Mouse (Mus musculus) R1 (cell line): ENCODE measurements at regions not wholly inside any gene's neighbourhood (a gene's known extent, or its start where the extent isn't known, plus 50 kb on each side); places are given as distances from the start of the nearest gene placed in this dataset.
"Not testable (repeated sequence)": the region's sequence is repeated elsewhere in the genome, so short reads cannot be mapped to it uniquely, and the experiment has no call there.

ENCODE experiments used
- DNase-seq: peaks from one replicate; pipeline ENCODE4 v3.0.0-alpha.2; 2018; ENCODE audit warnings: low read depth, low spot score

DNA sequence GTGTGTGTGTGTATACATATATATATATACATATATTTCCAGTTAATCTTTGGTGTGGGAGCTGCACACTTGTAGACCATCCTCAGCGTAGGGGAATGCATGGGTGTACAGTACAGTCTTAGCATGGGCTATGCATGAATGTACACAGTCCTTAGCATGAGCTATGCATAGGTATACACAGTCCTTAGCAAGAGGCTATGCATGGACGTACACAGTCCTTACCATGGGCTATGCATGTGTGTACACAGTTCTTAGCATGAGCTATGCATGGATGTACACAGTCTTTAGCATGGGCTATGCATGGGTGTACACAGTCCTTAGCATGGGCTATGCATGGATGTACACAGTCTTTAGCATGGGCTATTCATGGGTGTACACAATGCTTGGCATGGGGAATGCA lies 70.5 kb downstream of the Rchy1 start:
- DNase-seq = no peak

DNA sequence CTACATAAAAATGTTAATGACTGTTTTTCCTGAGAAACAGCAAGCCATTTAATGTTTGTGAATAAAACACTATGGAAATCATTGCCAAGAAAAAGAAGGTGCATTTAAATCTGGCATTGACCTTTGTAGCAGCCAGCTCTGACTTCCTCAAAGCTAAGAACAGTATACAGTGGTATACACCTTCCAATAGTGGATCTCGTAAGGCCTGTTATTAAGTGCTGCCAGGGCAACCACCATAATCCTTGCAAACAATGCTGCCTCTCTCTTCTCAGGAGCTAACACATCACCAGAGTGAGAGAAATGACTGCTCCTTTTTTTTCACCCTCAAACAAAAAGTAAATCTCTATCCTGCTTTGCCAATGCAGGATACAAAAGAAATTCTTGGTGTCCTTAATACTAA lies 81.1 kb downstream of the Rchy1 start:
- no peak for DNase-seq

DNA sequence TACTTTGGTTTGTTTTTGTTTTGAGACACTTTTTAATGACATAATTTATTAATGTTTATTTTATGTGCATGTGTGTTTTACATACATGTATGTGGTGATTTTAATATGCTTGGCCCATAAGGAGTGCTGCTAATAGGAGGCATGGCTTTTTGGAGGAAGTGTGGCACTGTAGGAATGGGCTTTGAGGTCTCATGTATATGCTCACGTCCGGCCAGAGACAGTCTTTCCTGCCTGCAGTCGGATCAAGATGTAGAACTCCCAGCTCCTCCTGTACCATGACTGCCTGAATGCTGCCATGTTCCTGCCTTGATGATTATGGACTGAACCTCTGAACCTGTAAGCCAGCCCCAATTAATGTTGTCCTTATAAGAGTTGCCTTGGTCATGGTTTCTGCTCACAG lies 82.6 kb downstream of the Rchy1 start:
- DNase-seq = no peak

DNA sequence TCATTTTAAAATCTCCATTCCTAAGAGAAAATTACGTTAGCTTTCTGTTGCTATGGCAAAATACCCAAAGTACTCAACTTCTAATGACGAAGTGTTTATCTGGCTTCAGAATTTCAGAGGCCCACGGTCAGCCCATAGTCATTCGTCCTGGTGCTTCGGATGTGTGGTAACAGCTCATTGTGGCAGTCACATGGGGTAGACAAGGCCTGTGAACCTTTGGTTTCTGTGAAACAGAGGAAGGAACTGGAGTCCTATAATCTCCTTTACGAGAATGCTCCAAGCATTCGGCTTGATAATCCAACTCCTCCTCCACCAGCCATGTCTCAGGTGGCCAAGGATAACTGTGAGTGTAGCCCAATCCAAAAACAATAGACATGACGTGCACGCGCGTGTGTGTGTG lies 84.2 kb downstream of the Rchy1 start:
- DNase-seq = no peak

DNA sequence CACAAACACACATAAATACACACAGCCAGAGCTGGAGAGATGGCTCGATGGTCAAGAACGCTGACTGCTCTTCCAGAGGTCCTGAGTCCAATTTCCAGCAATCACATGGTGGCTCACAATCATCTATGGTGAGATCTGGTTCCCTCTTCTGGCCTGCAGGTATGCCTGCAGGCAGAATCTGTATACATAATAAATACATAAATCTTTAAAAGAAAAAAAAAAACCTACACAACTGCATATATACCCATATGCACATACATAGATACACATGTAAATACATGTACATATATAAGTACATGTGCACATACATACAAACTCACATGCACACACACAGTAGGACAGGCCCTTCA lies 86.2 kb downstream of the Rchy1 start:
- peak; percentile 21 for DNase-seq

DNA sequence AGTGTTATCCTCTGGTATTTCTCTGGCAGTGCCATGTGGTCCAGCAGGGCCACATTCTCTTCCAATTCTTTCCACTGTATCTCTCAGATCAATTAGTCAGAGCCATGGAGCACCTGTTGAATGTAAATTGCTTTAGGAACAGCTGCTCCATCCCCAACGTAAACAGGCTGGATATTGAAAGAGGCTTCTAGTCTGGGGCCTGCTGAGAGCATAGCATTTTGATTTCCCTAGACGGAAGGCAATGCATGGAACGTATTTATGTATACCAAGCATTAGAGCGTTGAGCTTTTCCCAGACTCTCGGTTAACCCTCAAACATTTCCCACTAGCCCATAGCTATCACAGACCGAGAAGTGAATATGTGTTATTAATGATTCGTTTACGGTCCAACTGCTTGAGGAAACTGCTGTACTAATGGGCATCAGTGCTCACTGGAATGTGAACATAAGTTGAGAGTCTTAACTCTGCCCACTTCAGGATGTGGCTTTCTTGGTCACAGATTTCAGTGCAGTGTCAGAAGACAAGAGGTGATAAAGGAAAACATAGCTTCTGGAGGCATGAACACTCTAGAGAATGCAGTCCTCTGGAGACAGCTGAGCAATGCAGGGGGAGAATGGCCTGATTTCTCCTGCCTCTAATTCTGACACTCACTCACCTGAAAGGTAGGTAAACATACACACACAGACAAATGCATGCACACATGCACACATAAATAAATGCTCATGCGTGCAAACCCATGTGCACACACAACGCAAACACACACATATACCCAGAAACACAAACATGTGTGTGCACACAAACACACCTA lies 86.8 kb downstream of the Rchy1 start:
- no peak for DNase-seq

DNA sequence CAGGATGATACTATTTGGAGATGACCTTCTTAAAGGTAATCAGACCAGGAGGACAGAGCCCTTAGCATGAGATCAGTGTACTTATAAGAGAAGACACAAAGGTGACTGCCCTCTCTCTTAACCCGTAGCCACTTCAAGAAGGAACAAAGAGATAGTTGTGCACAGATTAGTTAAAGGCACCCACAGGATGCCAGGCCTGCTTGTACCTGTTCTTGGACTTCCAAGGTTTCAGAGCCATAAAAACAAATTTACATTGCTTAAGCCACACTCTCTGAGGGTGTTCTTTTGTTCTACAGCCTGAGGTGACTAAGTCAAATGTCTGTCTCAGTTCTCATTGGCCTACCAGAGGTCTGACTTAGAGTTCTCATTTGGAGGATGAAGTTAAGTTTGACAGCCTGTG lies 90.1 kb downstream of the Rchy1 start:
- DNase-seq = no peak

DNA sequence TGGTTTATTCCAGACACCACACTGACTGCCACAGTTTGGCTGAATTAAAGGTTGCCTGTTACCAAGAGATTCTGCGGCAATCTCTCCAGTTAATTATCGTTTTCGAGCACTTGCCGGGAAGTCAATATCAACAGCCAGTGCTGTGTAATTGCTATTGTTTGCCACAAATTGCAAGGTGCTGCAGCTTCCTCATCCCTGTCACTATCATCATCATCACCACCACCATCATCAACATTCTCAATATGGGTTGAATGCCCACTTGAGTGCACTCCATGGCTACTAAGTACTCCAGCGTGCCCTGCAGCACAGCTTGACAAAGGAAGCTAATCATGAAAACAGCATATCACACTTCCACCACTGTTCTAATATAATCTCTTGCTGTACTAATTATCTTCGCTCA lies 93.1 kb downstream of the Rchy1 start:
- DNase-seq = no peak

DNA sequence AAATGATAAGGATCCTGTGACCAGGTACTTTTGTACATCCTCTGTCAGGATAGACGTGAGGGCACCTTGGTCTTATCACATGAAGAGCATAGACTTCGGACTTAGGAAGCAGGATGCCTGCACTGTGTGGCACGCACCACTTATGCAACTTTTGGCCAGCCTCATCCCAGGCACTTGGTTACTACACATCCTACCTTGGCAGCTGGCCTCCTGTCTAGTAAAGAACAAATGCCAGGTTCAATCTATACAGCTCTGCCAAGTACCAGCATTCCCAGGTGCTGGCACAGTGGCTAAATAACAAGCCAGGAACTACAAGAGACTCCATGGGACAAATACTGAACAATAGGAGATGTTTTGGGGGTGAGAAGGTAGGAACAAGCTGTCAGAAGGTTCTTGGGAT lies 96.7 kb downstream of the Rchy1 start:
- no peak for DNase-seq

DNA sequence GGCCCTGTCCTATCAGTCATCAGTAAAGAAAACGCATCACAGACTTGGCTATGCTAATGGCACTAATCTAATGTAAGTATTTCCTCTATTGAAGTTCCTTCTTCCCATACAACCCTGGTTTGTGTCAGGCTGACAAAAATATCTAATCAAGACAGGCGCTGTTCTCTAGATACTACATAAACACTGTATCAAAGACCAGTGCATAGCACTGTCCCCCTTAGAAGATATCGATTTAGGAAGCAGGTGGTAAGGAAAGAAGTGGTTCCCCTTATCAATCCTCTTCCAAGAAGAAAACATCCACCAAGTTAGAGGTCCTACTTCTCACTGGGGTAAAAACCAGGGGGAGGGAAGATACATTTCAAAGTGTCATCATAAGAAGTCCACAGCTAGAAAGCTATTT lies 97.5 kb downstream of the Rchy1 start:
- no peak for DNase-seq

DNA sequence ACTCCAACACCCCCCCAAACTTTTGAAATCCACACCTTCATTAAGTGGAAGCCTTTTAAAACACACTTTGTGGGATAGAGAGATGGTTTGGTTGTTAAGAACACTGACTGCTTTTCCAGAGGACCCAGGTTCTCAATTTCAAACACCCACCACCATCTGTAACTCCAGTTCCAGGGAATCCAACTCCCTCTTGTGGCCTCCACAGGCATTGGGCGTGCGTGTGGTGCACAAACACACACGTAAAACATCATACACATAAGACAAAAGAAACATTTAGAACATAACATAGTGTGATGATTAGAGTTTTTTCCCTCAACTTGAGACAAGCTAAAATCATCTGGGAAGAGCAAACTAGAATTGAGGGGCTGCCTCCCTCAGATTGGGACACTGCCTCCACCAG lies 100.0 kb downstream of the Rchy1 start:
- peak; percentile 43 for DNase-seq

DNA sequence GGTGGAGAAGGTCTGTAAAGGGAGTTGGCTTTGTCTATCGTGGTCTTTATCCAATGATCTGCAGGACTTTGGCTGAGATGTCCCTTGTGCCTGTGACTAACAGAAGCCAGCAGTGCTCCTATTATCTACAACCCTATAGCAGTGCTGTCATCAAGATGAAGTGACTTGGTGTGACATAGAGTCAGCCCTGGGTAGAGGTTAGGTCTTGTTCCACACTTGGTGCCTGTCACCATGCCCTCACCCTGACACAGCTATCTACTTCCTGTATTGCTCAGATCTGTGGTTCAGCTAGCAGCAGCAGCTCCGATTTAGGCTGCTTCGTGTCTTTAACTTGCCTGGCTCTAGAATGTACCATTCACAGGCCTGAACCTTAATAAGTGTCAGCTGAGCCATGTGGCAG lies 100.6 kb downstream of the Rchy1 start:
- no peak for DNase-seq

DNA sequence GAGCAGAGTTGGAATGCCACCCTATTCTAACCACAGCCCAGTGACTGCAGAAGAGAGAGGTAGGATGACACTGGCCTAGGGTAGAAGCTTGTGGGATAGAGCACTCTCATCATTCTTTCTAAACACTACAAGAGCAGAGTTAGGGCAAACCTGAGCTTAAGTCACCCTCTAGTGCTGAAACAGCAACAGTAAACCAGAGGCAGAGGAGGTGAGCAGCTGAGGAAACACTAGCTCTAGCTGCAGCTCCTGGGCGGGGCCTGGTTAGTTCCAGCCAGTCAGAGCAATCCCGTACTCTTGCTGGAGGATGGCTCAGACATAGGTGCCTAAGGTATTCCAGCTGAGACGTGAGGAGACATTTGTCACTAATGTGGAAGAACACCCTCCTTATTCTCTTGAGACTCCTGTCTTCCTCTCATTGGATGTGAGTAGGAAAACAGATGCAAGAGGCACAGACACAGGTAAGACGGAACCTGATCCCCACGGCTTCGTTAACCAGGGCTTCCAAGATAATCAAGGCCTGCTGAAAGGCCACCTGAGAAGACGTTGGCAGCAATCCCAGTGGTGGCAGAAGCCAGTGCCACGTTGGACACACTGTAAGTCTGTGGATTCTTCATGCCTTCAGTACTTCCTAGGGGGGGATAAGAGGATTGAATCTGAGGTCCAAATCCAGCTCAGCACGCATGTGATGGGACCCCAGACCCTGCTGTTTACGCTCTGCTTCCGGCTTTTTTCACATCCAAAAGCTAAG lies 101.3 kb downstream of the Rchy1 start:
- peak; percentile 51 for DNase-seq

DNA sequence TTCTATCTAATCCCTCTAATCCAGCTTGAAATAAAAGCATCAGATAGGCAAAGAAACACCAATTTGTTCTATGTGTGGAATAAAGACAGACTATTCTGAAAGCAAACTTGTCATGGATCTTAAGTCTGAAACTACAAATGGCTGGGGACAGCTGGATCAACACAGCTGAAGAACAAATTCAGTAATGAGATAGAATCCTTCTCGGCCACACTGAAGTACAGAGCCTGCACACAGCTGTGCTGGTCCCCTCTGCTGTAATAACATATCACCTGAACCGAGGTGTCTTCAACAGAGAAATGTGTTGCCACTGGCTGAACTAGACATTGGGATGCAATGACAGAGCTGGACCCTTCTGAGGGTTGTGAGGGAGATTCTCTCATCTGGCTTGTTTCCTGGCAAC lies 102.4 kb downstream of the Rchy1 start:
- DNase-seq = no peak

DNA sequence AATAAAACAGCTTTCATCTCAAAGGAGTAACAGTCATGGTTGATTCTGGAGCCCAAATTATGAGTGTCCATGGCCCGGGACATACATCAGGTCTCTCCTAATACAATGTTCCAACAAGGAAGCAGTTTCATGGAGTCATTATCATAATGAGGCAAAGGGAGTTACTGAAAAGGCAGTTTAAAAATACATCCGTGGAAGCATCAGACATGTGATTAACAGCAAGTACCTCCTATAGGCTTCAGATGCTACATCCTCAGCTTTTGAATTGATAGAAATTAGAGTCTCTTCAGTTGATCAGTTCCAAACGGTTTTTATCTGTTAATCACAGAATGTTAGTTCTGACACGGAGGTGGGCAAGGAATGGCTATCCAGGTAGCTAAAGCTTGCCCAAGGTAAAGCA lies 110.5 kb downstream of the Rchy1 start:
- no peak for DNase-seq

DNA sequence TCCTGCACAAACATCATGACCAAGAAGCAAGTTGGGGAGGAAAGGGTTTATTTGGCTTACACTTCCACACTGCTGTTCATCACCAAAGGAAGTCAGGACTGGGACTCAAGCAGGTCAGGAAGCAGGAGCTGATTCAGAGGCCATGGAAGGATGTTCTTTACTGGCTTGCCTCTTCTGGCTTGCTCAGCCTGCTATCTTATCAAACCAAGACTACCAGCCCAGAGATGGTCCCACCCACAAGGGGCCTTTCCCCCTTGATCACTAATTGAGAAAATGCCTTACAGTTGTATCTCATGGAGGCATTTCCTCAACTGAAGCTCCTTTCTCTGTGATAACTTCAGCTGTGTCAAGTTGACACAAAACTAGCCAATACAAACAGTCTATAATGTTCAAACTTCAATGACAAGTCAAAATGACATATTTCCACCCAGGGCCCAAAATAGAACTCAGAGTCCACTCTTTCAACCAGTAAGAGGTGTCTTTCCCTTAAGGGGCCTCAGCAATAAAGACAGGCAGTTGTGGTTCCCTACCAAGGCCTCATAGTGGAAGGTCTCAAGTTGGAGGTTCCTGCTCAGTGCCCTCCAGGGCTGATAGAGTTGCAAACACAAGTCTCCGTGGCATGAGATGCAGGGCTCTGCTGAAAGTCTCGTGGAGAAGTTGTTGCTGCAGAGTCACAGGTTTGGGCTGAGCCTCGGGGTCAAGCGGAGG lies 111.9 kb downstream of the Rchy1 start:
- DNase-seq = not testable (repeated sequence)

DNA sequence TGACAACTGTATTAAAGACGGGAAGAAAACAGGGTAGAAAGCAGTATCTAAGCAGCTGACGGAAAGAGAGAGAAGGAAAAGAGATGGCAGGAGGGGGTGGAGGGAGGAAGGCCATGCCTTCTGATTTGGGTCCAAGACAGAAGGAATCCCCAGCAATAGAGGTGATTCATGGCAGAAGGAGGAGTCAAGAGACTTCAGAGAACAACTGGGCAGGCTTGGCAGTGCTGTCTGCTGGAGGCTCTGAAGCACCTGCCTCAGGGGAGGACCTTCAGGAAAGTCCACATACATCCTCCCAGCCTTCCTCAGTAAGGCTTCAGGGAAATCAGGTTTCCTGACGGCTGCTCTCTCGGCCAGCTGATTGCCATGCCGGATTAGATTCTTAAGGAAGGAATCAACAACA lies 112.4 kb downstream of the Rchy1 start:
- no peak for DNase-seq

DNA sequence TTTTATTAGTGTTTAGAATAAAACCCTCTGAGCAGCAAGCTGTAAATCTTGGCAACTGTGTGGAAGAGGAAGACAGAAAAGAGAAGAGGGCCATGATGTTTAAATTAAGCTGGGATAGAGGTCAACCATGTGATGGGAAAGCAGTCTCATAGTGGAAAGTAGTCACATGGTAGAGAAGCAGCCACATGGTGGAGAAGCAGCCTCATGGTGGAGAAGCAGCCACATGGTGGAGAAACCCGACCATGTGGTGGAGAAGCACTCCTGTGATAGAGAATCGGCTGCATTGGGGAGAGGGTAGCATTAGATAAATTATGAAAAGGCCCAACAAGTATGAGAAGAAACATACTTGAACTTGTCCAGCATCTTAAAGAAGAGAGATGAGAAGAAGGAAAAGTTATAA lies 113.3 kb downstream of the Rchy1 start:
- DNase-seq = no peak

DNA sequence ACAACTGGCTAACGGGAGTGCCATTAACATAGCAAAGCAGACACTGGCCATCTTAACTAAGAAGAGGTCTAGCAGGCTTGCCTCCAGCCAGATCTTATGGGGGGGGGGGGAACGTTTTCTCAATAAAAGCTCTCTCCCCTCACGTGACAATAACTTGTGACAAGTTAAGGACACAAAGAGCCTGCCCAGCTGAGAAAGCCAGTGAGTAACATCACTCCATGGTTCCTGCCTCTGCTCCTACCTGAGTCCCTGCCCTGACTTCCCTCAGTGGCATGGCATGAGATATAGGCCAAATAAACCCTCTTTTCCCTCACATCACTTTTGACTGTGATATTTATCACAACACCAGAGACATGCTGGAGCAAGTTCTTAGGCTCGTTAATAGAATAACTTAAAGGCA lies 113.8 kb downstream of the Rchy1 start:
- no peak for DNase-seq

DNA sequence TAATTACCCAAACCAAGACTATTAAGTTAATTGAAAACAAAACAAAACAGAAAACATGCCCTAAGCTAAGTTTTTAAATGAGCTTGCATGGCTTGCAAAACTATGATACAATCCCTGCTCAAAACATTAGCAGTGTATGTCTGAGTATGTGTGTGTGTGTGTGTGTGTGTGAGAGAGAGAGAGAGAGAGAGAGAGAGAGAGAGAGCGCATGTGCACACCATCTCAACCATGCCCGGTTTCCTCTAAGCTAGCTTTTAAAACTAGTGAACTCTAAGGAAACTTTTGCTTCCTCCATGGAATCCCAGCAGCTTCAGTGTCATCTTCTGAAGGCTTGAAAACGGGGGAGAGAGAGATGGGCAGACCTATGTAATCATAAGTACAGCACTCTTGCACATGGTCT lies 114.3 kb downstream of the Rchy1 start:
- DNase-seq = no peak

DNA sequence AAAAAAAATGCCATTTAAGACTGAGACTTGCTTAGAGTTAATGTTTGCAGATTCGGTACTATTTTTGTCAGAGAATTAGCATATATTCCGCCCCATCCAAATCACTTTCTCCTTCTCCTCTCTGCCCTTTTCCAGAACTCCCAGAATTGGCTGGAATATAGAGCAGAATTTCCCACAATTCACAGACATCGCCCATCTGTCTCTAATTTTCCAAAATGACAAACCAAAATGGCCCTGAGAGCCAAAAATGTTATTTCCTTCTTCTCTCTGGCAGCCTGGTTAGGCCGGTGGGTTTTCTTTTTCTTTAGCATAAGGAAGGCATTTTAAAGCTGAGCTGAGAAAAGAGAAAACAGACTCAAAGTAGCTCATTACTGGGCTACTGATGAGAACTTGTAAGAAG lies 119.8 kb downstream of the Rchy1 start:
- no peak for DNase-seq

DNA sequence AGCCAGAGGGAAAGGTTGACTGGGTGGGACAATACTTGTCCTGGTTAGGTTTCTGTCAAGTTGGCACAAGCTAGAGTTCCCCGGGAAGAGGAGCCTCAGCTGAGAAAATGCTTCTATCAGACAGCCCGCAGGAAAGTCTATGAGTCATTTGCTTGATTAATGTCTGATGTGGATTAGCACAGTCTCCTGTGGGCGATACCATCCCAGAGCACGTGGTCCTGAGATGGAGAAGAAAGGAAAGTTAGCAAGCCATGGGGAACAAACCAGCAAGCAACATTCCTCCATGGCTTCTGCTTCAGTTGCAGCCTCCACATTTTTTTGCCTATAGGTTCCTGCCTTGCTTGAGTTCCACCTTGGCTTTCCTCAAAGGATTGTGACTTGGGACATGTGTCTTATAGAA lies 121.8 kb downstream of the Rchy1 start:
- DNase-seq = no peak

DNA sequence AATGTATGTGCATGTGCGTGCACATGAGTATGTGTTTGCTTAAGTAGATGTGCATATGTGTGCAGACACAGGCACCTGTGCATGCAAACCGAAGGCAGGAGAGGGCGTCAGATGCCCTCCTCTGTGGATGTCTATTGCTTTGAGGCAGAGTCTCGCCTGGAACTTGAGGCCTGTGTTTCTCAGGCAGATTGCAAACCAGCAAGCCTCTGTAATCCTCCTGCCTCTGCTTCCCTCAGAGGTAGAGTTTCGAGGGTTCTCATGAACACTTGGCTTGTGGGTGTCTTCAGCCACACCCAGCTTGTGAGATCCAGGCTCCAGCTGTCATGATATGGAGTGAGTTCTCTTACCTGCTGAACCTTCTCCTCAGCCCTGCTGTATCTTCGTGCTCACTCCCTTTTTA lies 134.4 kb downstream of the Rchy1 start:
- no peak for DNase-seq
